Mouse (Mus musculus) spleen, postnatal 0 days (tissue): ENCODE results near the gene Smyd5. TPM values are rescaled to one million over a fixed set of nuclear protein-coding genes. Genes with fewer than 3 reads are reported as not detected.

Experiments
- polyA plus RNA-seq: library from polyadenylated mRNA; unstranded; fragments of >200 nt; fragmentation: Nextera tagmentation; extraction: Ambion mirVana; gene quantifications from 2 replicates; pipeline ENCODE4 v1.2.1, GENCODE M21; 2015

Gene Smyd5
- 17.3 and 19.5 TPM in 2 replicates for polyA plus RNA-seq

DNA sequence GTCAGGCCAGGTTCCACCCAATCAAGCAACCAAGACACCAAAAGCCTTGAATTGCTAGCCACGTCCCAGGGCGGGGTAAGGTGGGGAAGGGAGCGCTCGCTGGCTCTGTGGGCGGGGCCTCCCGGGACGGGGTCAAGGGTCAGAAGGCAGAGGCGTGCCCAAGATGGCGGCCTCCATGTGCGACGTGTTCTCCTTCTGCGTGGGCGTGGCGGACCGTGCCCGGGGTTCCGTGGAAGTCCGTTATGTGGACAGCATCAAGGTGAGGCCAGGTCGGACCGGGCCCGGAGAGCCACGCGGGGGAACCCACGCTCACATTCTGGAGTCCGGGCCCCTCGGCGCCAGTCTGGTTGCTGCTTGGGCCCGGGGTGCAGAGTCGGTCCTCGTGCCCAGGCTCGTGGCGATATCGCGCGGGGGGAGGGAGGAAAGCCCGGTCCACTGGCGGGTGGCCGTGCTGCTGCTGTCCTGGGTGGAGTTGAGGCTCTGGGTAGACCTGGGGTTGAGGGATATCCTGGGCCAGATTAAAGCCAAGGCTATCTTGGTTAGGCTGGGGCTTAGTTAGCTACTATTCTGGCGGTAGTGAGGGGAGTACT, at the start of gene Smyd5:
Gene Smyd5 (plus strand): TSS at position 148 of the 590 bp plus-strand sequence.

DNA sequence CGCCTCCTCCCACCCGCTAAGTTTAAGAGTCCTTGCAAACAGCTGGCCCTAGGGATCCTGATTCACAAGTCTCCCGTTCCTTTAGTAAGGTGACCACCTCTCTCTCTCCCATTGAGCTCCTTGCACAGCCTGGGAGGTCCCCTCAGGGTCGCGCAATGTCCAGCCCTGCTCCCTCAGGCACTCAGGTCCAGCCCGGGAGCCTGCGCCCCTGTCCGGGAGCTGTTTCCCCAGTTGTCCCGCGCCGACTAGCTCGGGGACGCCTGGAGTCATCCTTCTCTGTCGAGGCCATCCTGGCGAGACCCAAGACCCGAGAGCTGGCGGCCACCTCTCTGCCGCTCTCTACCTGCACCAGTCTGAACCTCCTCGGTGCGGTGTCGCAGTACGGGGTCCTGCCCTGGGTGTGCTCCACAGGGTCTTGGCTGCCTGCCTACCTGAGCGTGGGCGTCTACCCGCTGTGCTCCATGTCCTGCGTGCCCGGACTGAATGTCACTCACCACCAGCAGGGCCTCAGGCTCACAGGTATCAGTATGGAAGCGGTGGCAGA, 7.9 kb upstream of the Smyd5 start, which contains the start of gene Noto:
Gene Noto (plus strand): TSS at position 51 of the 544 bp plus-strand sequence.

DNA sequence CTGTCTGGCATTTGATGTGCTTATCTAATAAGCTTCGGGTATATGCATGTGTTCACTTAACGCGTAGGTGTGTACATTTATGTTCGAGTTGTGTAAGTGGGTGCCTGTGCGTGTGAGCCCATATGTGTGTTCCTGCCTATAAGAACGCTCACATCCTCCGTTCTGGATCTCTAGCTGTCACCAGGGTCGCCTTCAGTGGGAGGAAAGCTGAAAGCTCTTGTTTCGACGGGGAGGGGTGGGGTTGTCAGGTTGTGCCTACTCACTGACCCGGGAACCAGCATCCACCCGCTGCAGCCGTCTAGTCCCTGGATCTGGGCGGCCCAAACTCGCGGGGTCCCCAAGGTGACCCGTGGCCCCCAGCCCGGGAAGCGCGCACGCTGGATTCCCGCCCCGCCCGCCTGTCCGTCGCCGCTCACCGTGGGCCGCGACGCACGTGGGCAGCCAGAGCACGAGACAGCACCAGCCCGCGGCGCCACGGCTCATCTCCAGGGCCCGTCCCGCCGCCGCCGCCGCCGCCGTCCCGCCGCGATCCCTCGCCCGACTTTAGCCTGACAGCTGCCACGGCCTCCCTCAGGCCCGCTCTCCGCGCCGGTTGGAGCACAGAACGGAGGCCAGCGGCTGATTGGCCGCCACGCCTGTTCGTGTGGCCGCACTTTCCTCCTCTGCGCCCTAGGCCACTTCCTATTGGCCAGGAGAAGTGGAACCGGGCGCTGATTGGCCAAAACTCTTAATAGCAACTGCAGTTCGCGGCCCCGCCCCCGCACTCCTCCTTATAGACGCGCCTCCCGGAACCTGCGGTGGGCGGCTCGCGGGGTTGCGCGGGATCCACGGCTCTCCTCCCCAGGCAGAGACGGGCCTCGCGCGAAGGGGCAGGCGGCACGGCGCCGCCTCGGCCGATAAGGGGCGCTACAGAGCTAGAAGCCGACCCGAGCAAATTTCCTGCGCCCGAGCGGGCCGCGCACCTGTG, 19.2 kb downstream of the Smyd5 start, which contains the start of gene Cct7:
Gene Cct7 (plus strand): TSS at position 818 of the 967 bp plus-strand sequence.

DNA sequence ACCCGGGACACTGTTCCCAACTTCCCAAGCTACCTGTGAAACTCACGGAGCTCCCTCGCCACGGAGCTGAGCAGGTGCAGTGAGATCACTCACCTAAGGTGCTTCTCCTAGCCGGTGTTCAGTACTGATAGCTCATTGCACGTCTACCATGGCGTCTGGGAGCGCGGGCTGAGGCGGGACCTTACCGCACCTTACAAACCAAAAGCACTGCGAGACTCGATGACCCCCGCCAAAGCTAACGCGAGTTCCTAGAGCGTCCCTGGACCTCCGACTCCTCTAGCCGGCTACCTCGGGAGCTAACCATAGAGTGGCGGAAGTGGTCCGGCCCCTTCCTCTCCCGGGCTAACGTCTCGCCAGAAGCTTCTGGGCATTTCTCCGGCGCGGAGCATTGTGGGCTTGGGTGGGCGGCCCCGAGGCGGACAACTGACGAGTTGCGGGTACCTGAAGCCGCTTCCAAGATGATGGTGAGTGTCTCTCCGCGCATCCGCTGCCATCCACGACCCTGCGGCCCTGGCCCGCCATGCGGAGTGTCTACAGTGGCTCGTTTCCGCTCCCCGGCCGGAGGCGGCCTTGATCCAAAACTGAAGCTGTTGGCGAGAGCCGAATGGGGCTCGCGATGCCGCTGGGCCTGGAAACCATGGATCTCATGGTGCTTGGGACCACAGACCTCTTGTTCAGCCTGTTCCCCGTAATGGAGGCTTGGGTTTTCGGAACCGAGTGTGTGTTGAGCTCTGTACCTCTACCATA, 20.0 kb downstream of the Smyd5 start, which contains the start of gene Pradc1:
Gene Pradc1 (minus strand): TSS at position 307 of the 747 bp plus-strand sequence.

Other genes with a start within 250 kb of the Smyd5 start
- gene Emx1, start 244.6 kb upstream of the Smyd5 start, polyA plus RNA-seq, result not detected in 2 replicates
- 9.0 and 13.7 TPM in 2 replicates for gene Sfxn5, start 98.6 kb upstream of the Smyd5 start, polyA plus RNA-seq
- gene Rab11fip5, start 57.4 kb upstream of the Smyd5 start, polyA plus RNA-seq, result 5.3 and 6.0 TPM in 2 replicates
- gene Noto, start 8.1 kb upstream of the Smyd5 start, polyA plus RNA-seq, result not detected in 2 replicates
- gene Cct7, start 19.5 kb downstream of the Smyd5 start, polyA plus RNA-seq, result 241 and 258 TPM in 2 replicates
- 30.5 and 33.3 TPM in 2 replicates for gene Pradc1, start 20.0 kb downstream of the Smyd5 start, polyA plus RNA-seq
- 0.02 TPM in 1 of 2 replicates, not detected in the other for gene Fbxo41, start 71.0 kb downstream of the Smyd5 start, polyA plus RNA-seq
- gene Egr4, start 81.6 kb downstream of the Smyd5 start, polyA plus RNA-seq, result not detected in 2 replicates
- 3.4 and 3.6 TPM in 2 replicates for gene Alms1, start 155.5 kb downstream of the Smyd5 start, polyA plus RNA-seq